Mouse (Mus musculus): ENCODE results near the gene Ssbp1. TPM values are rescaled to one million over a fixed set of nuclear protein-coding genes. Genes with fewer than 3 reads are reported as not detected.

Gene Ssbp1
- polyA plus RNA-seq, 1 experiment from 2014 or later = 158 TPM

DNA sequence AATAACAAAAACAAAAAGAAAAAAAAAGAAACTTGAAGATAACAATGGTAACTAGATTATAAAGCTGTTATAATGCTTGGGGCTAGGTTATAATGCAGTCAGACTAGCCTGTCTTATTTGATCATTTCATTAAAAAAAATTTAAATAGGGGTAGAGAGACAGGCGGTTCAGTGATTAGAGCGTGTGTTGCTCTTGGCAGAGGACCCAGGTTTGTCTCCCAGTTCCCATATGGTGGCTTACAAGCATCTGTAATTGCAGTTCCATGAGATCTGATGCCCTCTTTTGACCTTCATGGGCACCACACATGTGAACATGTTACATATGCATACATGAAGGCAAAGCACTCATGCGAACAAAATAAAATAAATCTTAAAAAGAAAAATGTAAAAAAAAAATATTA lies 29.9 kb upstream of the Ssbp1 start:
- Histone ChIP-seq H3K4me1 (ENCODE audit: control insufficient read depth, insufficient read depth, low read length) (no peaks in the 10 kb centered on the region), H3K9ac (replicated peaks; ENCODE audit: low read depth, low read length) (no peak overlapping the region), H3K27me3 (ENCODE audit: control insufficient read depth, insufficient read depth, low read length) (no peaks in the 10 kb centered on the region), H3K4me3 (ENCODE audit: low read depth, low read length) (no peak overlapping the region), H3K27ac (ENCODE audit: low read length) (no peak overlapping the region), H3K9me3 (ENCODE audit: control insufficient read depth, low read depth, low read length) (no peaks in the 10 kb centered on the region), H3K36me3 (ENCODE audit: control insufficient read depth, insufficient read depth, low read length) (no peaks in the 10 kb centered on the region), H3K4me2 (replicated peaks; ENCODE audit: low read depth, low read length) (no peak overlapping the region)
- no peak for ATAC-seq (ENCODE audit: insufficient number of reproducible peaks, insufficient read depth, low FRiP score, low read depth)
- WGBS = 80% methylated on average over 3 of the region's 3 CpGs

DNA sequence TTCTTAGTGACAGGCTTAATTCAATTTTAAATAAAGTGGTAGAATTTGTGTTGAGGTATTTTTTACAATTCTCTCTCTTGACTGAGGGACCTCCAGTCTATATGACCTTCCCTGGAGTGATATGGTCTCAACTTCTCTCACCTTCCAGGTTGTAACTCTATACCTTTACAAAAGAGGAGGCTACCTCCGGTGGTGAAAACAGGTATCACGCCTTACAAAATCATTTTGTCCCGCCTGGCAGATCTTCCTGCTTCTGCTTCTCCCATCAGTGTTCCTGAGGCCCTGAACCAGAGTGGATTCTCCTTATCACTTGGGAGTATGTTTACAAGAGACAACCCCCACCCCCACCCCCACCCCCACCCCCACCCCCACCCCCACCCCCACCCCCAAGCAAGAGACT lies 29.4 kb upstream of the Ssbp1 start:
- H3K4me1 ChIP-seq (ENCODE audit: control insufficient read depth, insufficient read depth, low read length) = no peaks in the 10 kb centered on the region
- no peaks in the 10 kb centered on the region for H3K36me3 ChIP-seq (ENCODE audit: control insufficient read depth, insufficient read depth, low read length)
- H3K4me2 ChIP-seq (replicated peaks; ENCODE audit: low read depth, low read length) = no peak overlapping the region
- no peak overlapping the region for H3K27ac ChIP-seq (ENCODE audit: low read length)
- no peaks in the 10 kb centered on the region for H3K9me3 ChIP-seq (ENCODE audit: control insufficient read depth, low read depth, low read length)
- WGBS = 24% methylated on average over 3 of the region's 3 CpGs
- no peak for ATAC-seq (ENCODE audit: insufficient number of reproducible peaks, insufficient read depth, low FRiP score, low read depth)
- H3K4me3 ChIP-seq (ENCODE audit: low read depth, low read length) = no peak overlapping the region
- no peak overlapping the region for H3K9ac ChIP-seq (replicated peaks; ENCODE audit: low read depth, low read length)
- no peaks in the 10 kb centered on the region for H3K27me3 ChIP-seq (ENCODE audit: control insufficient read depth, insufficient read depth, low read length)

DNA sequence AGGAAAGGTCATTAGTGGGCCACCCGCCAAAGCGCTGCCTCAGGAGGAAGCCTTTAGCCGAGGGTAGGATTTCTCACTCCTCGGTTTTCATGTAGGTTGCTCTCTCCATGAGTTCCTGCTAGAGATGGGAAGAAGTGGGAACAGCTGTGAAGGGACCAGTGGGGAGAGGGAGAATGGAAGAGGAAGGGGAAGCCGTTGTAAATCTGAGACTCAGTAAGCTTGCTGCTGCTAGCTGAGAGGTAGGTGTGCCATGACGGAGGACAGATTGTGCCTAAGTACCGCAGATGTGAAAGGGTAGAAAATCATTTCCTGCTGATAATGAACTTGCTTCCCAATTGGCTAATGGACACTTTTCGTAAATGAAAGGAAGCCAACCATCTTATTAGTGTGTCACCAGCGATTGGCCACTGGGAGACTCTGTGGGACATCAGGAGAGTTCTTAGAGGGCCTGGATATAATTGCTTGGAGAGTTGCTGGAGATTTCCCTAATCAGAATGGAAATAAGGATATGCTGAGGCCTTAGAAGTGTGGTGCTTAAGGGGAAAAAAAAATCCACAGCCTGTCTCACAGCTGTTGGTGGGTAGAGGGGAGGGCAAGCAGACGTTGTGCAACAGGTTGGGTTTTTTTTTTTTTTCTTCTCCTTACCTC lies 27.7 kb upstream of the Ssbp1 start:
- H3K4me2 ChIP-seq (replicated peaks; ENCODE audit: low read depth, low read length) = no peak overlapping the region
- no peak for ATAC-seq (ENCODE audit: insufficient number of reproducible peaks, insufficient read depth, low FRiP score, low read depth)
- H3K4me1 ChIP-seq (ENCODE audit: control insufficient read depth, insufficient read depth, low read length) = no peaks in the 10 kb centered on the region
- no peak overlapping the region for H3K4me3 ChIP-seq (ENCODE audit: low read depth, low read length)
- H3K9ac ChIP-seq (replicated peaks; ENCODE audit: low read depth, low read length) = no peak overlapping the region
- H3K27me3 ChIP-seq (ENCODE audit: control insufficient read depth, insufficient read depth, low read length) = no peaks in the 10 kb centered on the region
- WGBS = 34% methylated on average over 10 of the region's 10 CpGs
- H3K9me3 ChIP-seq (ENCODE audit: control insufficient read depth, low read depth, low read length) = no peaks in the 10 kb centered on the region
- no peak overlapping the region for H3K27ac ChIP-seq (ENCODE audit: low read length)
- no peaks in the 10 kb centered on the region for H3K36me3 ChIP-seq (ENCODE audit: control insufficient read depth, insufficient read depth, low read length)

DNA sequence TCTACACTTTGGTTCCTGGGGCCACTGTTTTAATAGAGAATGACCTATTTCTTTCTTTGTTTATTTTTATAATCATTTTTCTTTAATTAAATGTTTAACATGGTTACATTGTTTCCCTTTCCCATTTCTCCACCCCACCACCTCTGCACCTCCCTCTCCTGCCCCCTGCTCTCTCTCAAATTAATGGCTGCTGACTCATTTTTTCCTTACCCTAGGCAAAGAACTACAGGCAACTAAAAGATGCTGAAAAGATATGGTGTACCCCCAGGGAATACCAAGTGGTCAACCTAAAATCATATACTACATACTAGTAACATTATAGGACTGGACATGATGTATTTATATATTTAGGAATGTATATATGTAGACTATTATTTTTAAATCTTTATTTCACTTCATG lies 22.5 kb upstream of the Ssbp1 start:
- Histone ChIP-seq H3K36me3 (ENCODE audit: control insufficient read depth, insufficient read depth, low read length) (no peaks in the 10 kb centered on the region), H3K4me2 (replicated peaks; ENCODE audit: low read depth, low read length) (no peak overlapping the region), H3K9me3 (ENCODE audit: control insufficient read depth, low read depth, low read length) (no peaks in the 10 kb centered on the region), H3K27ac (ENCODE audit: low read length) (no peak overlapping the region), H3K4me1 (ENCODE audit: control insufficient read depth, insufficient read depth, low read length) (no peaks in the 10 kb centered on the region), H3K4me3 (ENCODE audit: low read depth, low read length) (no peak overlapping the region), H3K9ac (replicated peaks; ENCODE audit: low read depth, low read length) (no peak overlapping the region), H3K27me3 (ENCODE audit: control insufficient read depth, insufficient read depth, low read length) (no peaks in the 10 kb centered on the region)
- ATAC-seq (ENCODE audit: insufficient number of reproducible peaks, insufficient read depth, low FRiP score, low read depth) = no peak

DNA sequence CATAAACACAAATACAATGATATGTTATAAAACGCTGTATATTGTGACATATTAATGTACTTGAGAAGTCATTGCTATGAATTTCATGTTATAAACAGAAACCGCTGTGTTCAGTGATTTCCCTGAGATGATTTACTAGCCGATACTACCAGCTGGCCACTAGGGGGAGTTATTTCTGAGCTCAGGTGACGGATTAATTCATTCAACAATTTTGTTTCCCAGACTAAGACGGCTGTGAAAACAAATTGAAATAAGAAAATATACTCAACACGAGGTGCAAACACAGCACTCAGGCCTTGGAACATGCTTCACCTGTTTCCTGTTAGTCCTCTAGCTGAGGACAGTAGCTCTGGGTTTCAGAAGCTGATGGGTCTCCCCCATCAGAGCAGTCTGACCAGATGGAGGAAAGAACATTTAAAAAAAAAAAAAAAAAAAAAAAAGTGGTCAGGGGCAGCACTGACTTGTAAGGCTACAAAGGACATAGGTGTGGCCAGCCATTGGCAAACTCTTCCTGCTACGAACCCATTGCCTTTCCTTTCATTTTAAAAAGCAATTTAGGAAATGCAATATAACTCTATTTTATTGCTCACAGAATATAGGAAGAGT lies 16.6 kb upstream of the Ssbp1 start:
- 26% methylated on average over 7 of the region's 7 CpGs for WGBS
- Histone ChIP-seq H3K4me1 (ENCODE audit: control insufficient read depth, insufficient read depth, low read length) (no peaks in the 10 kb centered on the region), H3K36me3 (ENCODE audit: control insufficient read depth, insufficient read depth, low read length) (no peaks in the 10 kb centered on the region), H3K9ac (replicated peaks; ENCODE audit: low read depth, low read length) (no peak overlapping the region), H3K9me3 (ENCODE audit: control insufficient read depth, low read depth, low read length) (no peaks in the 10 kb centered on the region), H3K4me2 (replicated peaks; ENCODE audit: low read depth, low read length) (no peak overlapping the region), H3K27me3 (ENCODE audit: control insufficient read depth, insufficient read depth, low read length) (no peaks in the 10 kb centered on the region), H3K27ac (ENCODE audit: low read length) (no peak overlapping the region), H3K4me3 (ENCODE audit: low read depth, low read length) (no peak overlapping the region)
- ATAC-seq (ENCODE audit: insufficient number of reproducible peaks, insufficient read depth, low FRiP score, low read depth) = no peak

DNA sequence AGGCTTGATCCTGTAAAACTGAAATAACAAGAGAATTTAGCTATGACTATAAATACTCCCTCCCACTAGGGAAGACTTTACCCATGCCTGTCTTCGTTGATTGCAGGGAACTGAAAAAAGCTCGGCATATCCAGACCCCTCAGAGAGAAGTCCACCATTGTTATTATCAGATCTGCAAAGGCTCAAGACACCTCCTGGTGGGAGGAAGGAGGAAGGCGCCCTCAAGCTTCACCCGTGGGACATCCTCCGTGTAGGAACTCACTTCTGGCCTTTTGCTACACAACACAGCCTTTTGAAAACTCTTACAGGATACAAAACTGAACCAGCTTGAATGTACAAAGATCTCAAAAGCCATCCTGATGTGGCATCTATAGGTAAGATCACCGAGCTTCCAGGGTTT lies 5.4 kb upstream of the Ssbp1 start:
- Histone ChIP-seq H3K27me3 (ENCODE audit: control insufficient read depth, insufficient read depth, low read length) (no peaks in the 10 kb centered on the region), H3K9me3 (ENCODE audit: control insufficient read depth, low read depth, low read length) (no peaks in the 10 kb centered on the region), H3K4me2 (replicated peaks; ENCODE audit: low read depth, low read length) (no peak overlapping the region), H3K9ac (replicated peaks; ENCODE audit: low read depth, low read length) (no peak overlapping the region), H3K27ac (ENCODE audit: low read length) (no peak overlapping the region), H3K4me1 (ENCODE audit: control insufficient read depth, insufficient read depth, low read length) (no peaks in the 10 kb centered on the region), H3K4me3 (ENCODE audit: low read depth, low read length) (no peak overlapping the region), H3K36me3 (ENCODE audit: control insufficient read depth, insufficient read depth, low read length) (no peaks in the 10 kb centered on the region)
- 43% methylated on average over 6 of the region's 6 CpGs for WGBS
- ATAC-seq (ENCODE audit: insufficient number of reproducible peaks, insufficient read depth, low FRiP score, low read depth) = no peak

DNA sequence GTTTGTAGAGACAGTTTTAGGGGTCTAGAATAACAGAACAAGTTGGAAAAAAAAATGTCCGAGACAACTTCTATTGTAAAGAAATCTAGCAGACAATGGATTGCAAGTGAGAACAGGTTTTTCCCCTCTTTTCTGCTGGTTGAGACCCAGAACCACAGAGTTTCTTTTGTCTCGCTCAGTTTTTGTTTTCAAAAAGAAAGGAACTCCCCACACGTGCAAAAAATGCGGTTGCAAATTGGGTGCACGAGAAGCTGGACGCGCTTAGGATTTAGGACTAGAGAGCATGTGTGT lies 513 bp downstream of the Ssbp1 start:
- Histone ChIP-seq H3K27me3 (ENCODE audit: control insufficient read depth, insufficient read depth, low read length) (no peaks in the 10 kb centered on the region), H3K9ac (replicated peaks; ENCODE audit: low read depth, low read length) (peak overlapping the region; percentile 80), H3K27ac (ENCODE audit: low read length) (peak overlapping the region; percentile 95), H3K9me3 (ENCODE audit: control insufficient read depth, low read depth, low read length) (no peaks in the 10 kb centered on the region; the same call in 1 of the 2 replicates), H3K4me3 (ENCODE audit: low read depth, low read length) (peak overlapping the region; percentile 77), H3K4me2 (replicated peaks; ENCODE audit: low read depth, low read length) (peak overlapping the region; percentile 67), H3K4me1 (ENCODE audit: control insufficient read depth, insufficient read depth, low read length) (peaks cover 4% of the 10 kb centered on the region; the same call in 1 of the 2 replicates), H3K36me3 (ENCODE audit: control insufficient read depth, insufficient read depth, low read length) (peaks cover 22% of the 10 kb centered on the region)
- WGBS = 0% methylated on average over 7 of the region's 7 CpGs
- no peak for ATAC-seq (ENCODE audit: insufficient number of reproducible peaks, insufficient read depth, low FRiP score, low read depth)

DNA sequence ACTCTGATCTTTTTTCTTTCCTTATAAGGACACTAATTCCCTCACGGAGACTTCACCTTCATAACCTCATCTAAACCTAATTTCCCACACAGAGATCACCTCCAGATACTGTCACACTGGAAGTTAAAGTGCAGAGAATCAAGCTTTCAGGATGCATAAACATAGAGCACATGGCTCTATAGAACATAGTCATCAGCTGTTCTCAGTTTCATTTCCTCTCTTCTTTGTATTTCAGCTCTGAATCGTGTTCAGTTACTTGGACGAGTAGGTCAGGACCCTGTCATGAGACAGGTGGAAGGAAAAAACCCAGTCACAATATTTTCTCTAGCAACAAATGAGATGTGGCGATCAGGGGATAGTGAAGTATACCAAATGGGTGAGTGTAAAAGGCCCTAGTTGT lies 5.0 kb downstream of the Ssbp1 start:
- H3K4me2 ChIP-seq (replicated peaks; ENCODE audit: low read depth, low read length) = no peak overlapping the region
- H3K27me3 ChIP-seq (ENCODE audit: control insufficient read depth, insufficient read depth, low read length) = no peaks in the 10 kb centered on the region
- H3K9ac ChIP-seq (replicated peaks; ENCODE audit: low read depth, low read length) = no peak overlapping the region
- no peaks in the 10 kb centered on the region; the same call in 1 of the 2 replicates for H3K9me3 ChIP-seq (ENCODE audit: control insufficient read depth, low read depth, low read length)
- H3K4me3 ChIP-seq (ENCODE audit: low read depth, low read length) = no peak overlapping the region
- H3K36me3 ChIP-seq (ENCODE audit: control insufficient read depth, insufficient read depth, low read length) = peaks cover 37% of the 10 kb centered on the region
- H3K4me1 ChIP-seq (ENCODE audit: control insufficient read depth, insufficient read depth, low read length) = peaks cover 4% of the 10 kb centered on the region; the same call in 1 of the 2 replicates
- WGBS = 90% methylated on average over 4 of the region's 4 CpGs
- no peak overlapping the region for H3K27ac ChIP-seq (ENCODE audit: low read length)
- no peak for ATAC-seq (ENCODE audit: insufficient number of reproducible peaks, insufficient read depth, low FRiP score, low read depth)

DNA sequence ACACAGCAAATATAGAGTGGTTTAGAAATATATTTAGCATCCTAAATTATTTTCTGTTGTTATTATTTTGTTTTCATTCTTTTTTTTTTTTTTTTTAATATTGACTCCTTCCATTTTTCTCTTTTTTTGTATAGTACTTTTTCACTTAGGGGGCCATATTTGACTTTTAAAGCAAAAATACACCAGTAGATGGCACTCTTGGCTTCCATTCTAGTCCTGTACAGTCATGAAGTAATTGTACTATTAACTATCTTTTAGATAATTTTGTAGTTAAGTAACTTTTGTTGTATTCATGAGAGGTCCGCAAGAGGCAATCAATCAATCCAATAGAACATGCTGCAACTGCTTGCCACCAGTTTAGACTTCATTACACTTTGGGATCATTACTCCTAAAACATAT lies 8.6 kb downstream of the Ssbp1 start:
- peaks cover 63% of the 10 kb centered on the region for H3K36me3 ChIP-seq (ENCODE audit: control insufficient read depth, insufficient read depth, low read length)
- ATAC-seq (ENCODE audit: insufficient number of reproducible peaks, insufficient read depth, low FRiP score, low read depth) = no peak

More for the DNA sequence above, 8.6 kb downstream of the Ssbp1 start:
- no peaks in the 10 kb centered on the region; the same call in 1 of the 2 replicates for H3K9me3 ChIP-seq (ENCODE audit: control insufficient read depth, low read depth, low read length)
- 72% methylated on average over 1 of the region's 1 CpGs for WGBS
- no peaks in the 10 kb centered on the region for H3K27me3 ChIP-seq (ENCODE audit: control insufficient read depth, insufficient read depth, low read length)
- H3K27ac ChIP-seq (ENCODE audit: low read length) = no peak overlapping the region
- no peak overlapping the region for H3K4me3 ChIP-seq (ENCODE audit: low read depth, low read length)
- no peak overlapping the region for H3K4me2 ChIP-seq (replicated peaks; ENCODE audit: low read depth, low read length)
- H3K9ac ChIP-seq (replicated peaks; ENCODE audit: low read depth, low read length) = no peak overlapping the region
- H3K4me1 ChIP-seq (ENCODE audit: control insufficient read depth, insufficient read depth, low read length) = no peaks in the 10 kb centered on the region
